Mouse (Mus musculus): Measurements from ENCODE around the gene Vmn2r51.
"Not testable (repeated sequence)": the region's sequence is repeated elsewhere in the genome, so short reads cannot be mapped to it uniquely, and the experiment has no call there.

The Vmn2r51 gene

GRCm38 (mm10) chr7:10105641-10106040 lies at the start of gene Vmn2r51:
Gene Vmn2r51, minus strand, starts transcription at chr7:10105741.
- ATAC-seq (ENCODE audit: insufficient number of reproducible peaks, low FRiP score, low TSS enrichment): not testable (repeated sequence)

- not testable (repeated sequence) for ATAC-seq (ENCODE audit: insufficient number of reproducible peaks, low FRiP score, low TSS enrichment)
These were observed 52.3 kb downstream of the Vmn2r51 start, which contains the start of gene Vmn2r50 for GRCm38 (mm10) chr7:10053196-10053595. Gene Vmn2r50, minus strand, starts transcription at chr7:10053296.
